Mouse (Mus musculus) spleen, postnatal 14 days (tissue): ENCODE results near the gene Cnih2.

Source experiments
- DNase-seq, 2 experiments: peaks; one replicate each; pipeline ENCODE4 v3.0.0; 2021 to 2022; ENCODE audit warnings: low spot score in 2 of 2

Cnih2 gene

GRCm38 (mm10) chr19:5045531-5045930 lies 52.8 kb downstream of the Cnih2 start:
- DNase-seq, result no peak
